Mouse (Mus musculus): ENCODE measurements around the gene Rorb. TPM values are rescaled to one million over a fixed set of nuclear protein-coding genes. Genes with fewer than 3 reads are reported as not detected.

Gene Rorb
- total and polyA plus RNA-seq, 3 experiments = not detected

GRCm38 (mm10) chr19:18881162-18881561 is 229.8 kb downstream of the Rorb start:
- no peak overlapping the region for H3K9ac ChIP-seq (ENCODE audit: insufficient read depth, low read depth)
- in situ Hi-C loops (cut with MboI; ENCODE audit: low pct_ligation_motif_present, low pct_unique_long_range_greater_than_20kb, low sequenced_read_pairs) (no loop called here), dilution Hi-C loops (cut with MboI; ENCODE audit: extremely low pct_ligation_motif_present, extremely low pct_unique_long_range_greater_than_20kb, low sequenced_read_pairs) (no loop called here)
- DNase-seq (ENCODE audit: extremely low read depth) = no peak
- H3K27me3 ChIP-seq (replicated peaks) = no peaks in the 10 kb centered on the region
- no peaks in the 10 kb centered on the region for H3K79me2 ChIP-seq (replicated peaks; ENCODE audit: control insufficient read depth, extremely low read depth, insufficient read depth, poor library complexity, severe bottlenecking)
- H3K4me2 ChIP-seq (ENCODE audit: insufficient read depth, low read depth, poor library complexity, severe bottlenecking) = no peak overlapping the region
- no peaks in the 10 kb centered on the region for H3K9me3 ChIP-seq (replicated peaks; ENCODE audit: low read length)
- no peaks in the 10 kb centered on the region for H3K36me3 ChIP-seq (replicated peaks in 1 of 2; ENCODE audit: control insufficient read depth in 1 of 2, insufficient read depth in 1 of 2, low read length in 1 of 2)
- no peak overlapping the region for H3K4me3 ChIP-seq (replicated peaks in 1 of 3; ENCODE audit: low read depth in 2 of 3, low read length in 2 of 3, poor library complexity in 1 of 3)
- no peak overlapping the region for H3K27ac ChIP-seq (ENCODE audit: insufficient read depth, low read depth)
- TF ChIP-seq JUN (IDR thresholded peaks at IDR 0.05; ENCODE audit: insufficient read depth, low read depth, low read length) (no peak), KAT2A (IDR thresholded peaks at IDR 0.05; ENCODE audit: insufficient replicate concordance, low read length) (no peak), MXI1 (IDR thresholded peaks at IDR 0.05; ENCODE audit: low read depth, low read length) (no peak), NELFE (IDR thresholded peaks at IDR 0.05; ENCODE audit: low read depth, low read length) (no peak), POLR2A (IDR thresholded peaks at IDR 0.05; ENCODE audit: low read depth, low read length) (no peak)
- H3K4me1 ChIP-seq (ENCODE audit: control insufficient read depth in 1 of 2, insufficient read depth in 2 of 2) = no peaks in the 10 kb centered on the region

Data from CH12.LX (cell line).